Mouse (Mus musculus): ENCODE data around the gene Lgi4.
A peak's percentile ranks its signal among the peaks of the same experiment; 100 is the strongest.

Lgi4 gene

GRCm38 (mm10) chr7:31105061-31105768, 46.1 kb downstream of the Lgi4 start:
- peak; percentile 45 for DNase-seq (ENCODE audit: extremely low spot score, low spot score)

- DNase-seq (ENCODE audit: extremely low spot score, low spot score), result no peak
Measured at GRCm38 (mm10) chr7:31106166-31106565, 47.0 kb downstream of the Lgi4 start.

DNA sequence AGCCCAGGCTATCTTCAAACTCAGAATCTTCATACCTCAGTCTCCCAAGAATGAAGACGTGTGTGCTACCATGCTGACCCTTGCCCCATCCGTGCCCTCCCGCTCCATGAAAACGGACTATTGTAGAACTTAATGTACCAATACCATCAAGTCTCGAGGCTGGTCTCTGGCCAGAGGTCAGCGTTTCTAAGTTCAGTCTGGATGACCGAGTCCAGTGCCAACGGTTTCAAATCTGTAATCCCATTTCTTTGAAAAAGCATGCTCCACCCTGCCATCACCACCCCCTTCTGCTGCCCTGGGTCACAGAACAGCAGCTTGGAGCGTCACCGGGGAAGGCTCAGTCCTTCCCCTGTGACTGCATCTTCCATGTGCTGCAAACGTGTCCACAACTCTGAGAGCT, 48.6 kb downstream of the Lgi4 start:
- no peak for DNase-seq (ENCODE audit: extremely low spot score, low spot score)

- DNase-seq (ENCODE audit: extremely low spot score, low spot score), result no peak
Measured at GRCm38 (mm10) chr7:31109091-31109490, 49.9 kb downstream of the Lgi4 start.

DNA sequence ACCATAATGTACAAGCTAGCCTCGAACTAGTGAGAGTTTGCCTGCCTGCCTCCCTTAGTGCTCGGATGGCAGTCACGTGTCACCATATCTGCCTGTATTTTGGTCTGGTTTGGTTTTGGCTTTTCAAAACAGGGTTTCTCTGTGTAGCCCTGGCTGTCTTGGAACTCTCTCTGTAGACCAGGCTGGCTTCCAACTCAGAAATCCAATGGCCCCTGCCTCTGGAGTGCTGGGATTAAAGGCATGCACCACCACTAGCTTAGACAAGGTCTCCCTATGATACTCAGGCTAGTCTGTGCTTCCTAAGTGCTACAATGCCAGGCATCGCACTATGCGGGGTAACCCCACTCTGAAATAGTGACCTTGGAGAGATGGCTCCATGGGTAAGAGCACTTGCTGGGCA, 50.7 kb downstream of the Lgi4 start:
- DNase-seq (ENCODE audit: extremely low spot score, low spot score), result no peak

DNA sequence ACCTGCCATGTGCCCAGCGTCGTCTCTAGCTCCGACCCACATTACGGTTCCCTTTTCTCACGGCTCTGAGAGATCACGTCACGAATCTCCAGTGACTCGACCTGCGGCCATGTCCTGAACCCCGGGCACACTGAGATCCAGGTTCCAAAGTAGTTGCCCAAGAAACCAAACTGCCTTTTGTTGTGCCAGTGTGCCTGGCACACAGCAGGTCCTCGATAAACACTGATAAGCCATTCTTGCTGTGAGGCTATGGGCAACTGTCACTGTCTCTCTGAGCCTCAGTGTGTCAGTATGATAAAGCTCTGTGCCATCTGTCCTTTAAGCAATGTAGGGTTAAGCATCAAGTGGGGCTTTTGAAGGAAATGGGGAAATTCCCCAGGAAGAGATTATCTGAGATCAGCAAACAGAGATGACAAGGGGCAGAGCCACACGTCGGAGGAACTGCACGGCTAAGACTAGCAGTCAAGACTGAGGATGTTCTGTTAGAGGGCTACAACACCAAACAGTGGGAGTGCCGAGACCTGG, 51.8 kb downstream of the Lgi4 start:
- no peak for DNase-seq (ENCODE audit: extremely low spot score, low spot score)

DNA sequence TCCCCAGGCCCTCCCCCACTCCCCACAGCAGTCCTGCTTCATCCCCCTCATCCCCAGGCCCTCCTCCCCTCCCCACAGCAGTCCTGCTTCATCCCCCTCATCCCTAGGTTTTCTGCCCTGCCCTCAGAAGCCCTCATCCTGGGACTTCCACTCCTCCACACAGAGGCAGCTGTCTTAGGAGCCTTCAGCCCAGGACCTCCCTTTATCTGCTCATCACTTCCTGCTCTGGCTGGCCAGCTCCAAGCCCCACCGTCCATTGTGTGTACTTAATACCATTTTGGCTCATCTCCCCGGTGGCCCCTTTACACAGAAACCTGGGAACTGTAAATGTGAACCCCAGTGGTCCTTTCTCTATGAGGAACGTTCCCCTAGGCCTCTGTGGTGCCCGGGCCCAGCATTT, 52.9 kb downstream of the Lgi4 start:
- no peak for DNase-seq (ENCODE audit: extremely low spot score, low spot score)

DNA sequence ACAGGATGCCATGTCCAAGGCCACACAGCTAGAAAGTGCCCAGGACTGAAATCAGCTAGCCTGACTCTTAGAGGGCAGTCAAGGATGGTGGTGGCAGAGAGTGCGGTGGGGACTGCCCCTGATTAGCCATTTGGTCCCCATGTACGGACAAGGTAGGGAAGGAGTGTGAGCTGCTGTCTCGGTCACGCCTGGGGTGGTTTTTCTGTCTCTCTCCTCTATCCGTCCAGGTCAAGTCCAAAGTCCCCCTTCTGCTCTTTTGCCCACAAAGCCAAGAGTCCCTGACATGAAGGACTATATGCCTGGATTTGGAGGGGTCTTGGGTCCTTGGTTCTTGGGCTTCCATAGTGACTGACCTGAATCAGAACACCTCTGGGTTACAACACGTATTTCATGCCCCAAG, 54.7 kb downstream of the Lgi4 start:
- DNase-seq (ENCODE audit: extremely low spot score, low spot score), result no peak

- DNase-seq (ENCODE audit: extremely low spot score, low spot score), result no peak
Measured at GRCm38 (mm10) chr7:31114646-31115045, 55.5 kb downstream of the Lgi4 start.

- DNase-seq (ENCODE audit: extremely low spot score, low spot score), result no peak
Measured at GRCm38 (mm10) chr7:31115182-31115581, 56.0 kb downstream of the Lgi4 start, which contains the start of gene Hpn. Gene Hpn, minus strand, starts transcription at chr7:31115290.

- DNase-seq (ENCODE audit: extremely low spot score, low spot score), result peak; percentile 59
Measured at GRCm38 (mm10) chr7:31115587-31116043, 56.5 kb downstream of the Lgi4 start.

GRCm38 (mm10) chr7:31116721-31117145, 57.6 kb downstream of the Lgi4 start:
- no peak for DNase-seq (ENCODE audit: extremely low spot score, low spot score)

- no peak for DNase-seq (ENCODE audit: extremely low spot score, low spot score)
Measured at GRCm38 (mm10) chr7:31117465-31117864, 58.3 kb downstream of the Lgi4 start.

DNA sequence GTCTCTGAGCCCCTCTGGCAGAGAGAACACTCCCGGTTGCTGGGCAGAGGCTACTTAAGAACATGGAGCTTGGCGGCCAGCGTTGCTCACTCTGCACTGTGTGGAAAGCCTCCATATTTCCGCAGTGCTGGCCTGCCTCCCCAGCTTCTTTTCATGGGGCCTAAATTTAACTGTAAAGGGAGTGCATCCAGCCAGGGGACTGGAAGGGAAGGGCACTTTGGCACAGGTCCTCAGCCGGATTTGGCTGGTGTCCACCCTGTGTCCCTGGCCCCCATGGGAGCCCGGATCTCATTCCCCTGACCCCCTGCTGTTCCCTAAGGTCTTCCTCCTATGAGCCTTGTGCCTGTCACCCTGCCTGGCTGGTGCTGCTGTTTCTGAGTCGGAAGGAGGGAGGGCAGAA, 59.3 kb downstream of the Lgi4 start:
- no peak for DNase-seq (ENCODE audit: extremely low spot score, low spot score)

DNA sequence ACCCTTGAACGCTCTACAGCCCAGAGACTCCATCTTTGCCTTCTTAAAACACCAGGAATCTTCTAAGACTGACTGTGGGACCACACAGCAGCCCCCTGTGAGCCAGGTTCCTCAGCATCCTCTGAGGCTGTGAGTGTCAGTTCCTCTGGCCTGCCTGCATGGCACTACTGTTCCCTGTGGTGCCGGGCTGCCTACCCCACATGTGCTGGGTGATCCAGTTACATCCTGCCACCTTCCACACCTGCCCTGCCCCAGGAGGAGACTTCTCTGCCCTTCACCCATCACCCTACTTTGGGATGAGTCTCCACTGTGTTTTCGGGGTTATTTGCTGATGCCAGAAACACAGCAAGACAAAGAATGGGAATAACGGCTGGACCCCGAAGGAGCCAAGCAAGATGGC, 60.4 kb downstream of the Lgi4 start:
- DNase-seq (ENCODE audit: extremely low spot score, low spot score), result no peak
